Mouse (Mus musculus): ENCODE data around the gene Acot7. TPM values are rescaled to one million over a fixed set of nuclear protein-coding genes. Genes with fewer than 3 reads are reported as not detected.

The Acot7 gene
- polyA plus RNA-seq, 1 experiment from 2014 or later: 71.7 TPM

- Histone ChIP-seq H3K36me3 (no peaks in the 10 kb centered on the region), H3K9ac (no peak overlapping the region), H3K9me3 (replicated peaks) (no peaks in the 10 kb centered on the region), H3K27ac (peak overlapping the region; percentile 90), H3K4me2 (no peak overlapping the region), H3K4me3 (replicated peaks) (no peak overlapping the region), H3K27me3 (peaks cover 16% of the 10 kb centered on the region), H3K4me1 (peaks cover 56% of the 10 kb centered on the region)
- 23% methylated on average over 9 of the region's 9 CpGs for WGBS
- ATAC-seq (replicated peaks; ENCODE audit: low FRiP score): 0 out of 2 replicates have a peak, but pooled peaks have one; percentile 9
These were observed 94.6 kb downstream of the Acot7 start for GRCm38 (mm10) chr4:152272449-152273049.

- no peak for ATAC-seq (replicated peaks; ENCODE audit: low FRiP score)
- no peaks in the 10 kb centered on the region for H3K36me3 ChIP-seq
- H3K9ac ChIP-seq: no peak overlapping the region
- H3K27ac ChIP-seq: peak overlapping the region; percentile 90
- H3K4me1 ChIP-seq: peaks cover 53% of the 10 kb centered on the region
- peak overlapping the region; percentile 99 for H3K4me2 ChIP-seq
- H3K9me3 ChIP-seq (replicated peaks): no peaks in the 10 kb centered on the region
- whole genome bisulfite sequencing: 19% methylated on average over 3 of the region's 3 CpGs
- peaks cover 16% of the 10 kb centered on the region for H3K27me3 ChIP-seq
- peak overlapping the region; percentile 71; the same call in 1 of the 2 replicates for H3K4me3 ChIP-seq (replicated peaks)
These were observed 95.3 kb downstream of the Acot7 start for GRCm38 (mm10) chr4:152273191-152273590.

DNA sequence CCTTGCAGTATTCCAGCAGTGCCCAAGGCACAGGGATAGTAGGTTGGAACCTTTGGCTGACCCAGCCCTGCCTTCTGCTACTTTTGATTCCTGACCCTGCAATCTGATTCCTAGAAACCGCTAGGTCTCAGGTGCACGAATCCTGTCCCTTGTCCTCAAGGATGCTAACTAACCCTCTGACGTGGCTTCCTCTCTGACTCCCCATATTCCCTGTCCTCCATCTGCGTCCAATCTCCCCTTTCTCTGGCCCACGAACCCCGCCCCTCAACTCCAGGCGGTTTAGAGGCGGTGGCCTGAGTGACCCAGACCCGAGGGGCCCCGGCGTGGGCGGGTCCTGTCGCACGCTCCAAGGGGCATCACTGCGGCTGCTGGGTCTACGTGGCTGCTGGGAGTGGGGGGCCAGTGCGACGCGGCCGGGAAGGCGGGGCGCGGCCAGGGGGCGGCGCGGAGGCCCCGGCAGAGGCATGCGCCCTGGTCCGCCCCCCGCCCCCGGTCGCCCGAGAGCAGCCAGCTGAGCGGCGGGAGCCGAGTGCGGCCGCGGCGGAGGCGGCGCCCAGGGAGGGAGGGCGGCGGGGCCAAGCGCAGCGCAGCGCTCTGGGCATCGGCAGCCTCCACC is 95.8 kb downstream of the Acot7 start, which contains the start of gene Gpr153:
Gene Gpr153, plus strand, starts transcription at position 612 of the 616 bp plus-strand sequence.
- Histone ChIP-seq H3K4me1 (peaks cover 53% of the 10 kb centered on the region), H3K4me3 (replicated peaks) (peak within 1 kb of the TSS; percentile 71), H3K9me3 (replicated peaks) (no peaks in the 10 kb centered on the region), H3K36me3 (no peaks in the 10 kb centered on the region), H3K27me3 (peaks cover 16% of the 10 kb centered on the region), H3K9ac (peak within 1 kb of the TSS; percentile 68), H3K4me2 (peak within 1 kb of the TSS; percentile 99), H3K27ac (peak within 1 kb of the TSS; percentile 90)
- WGBS: under 1% methylated on average over 48 of the region's 48 CpGs
- ATAC-seq (replicated peaks; ENCODE audit: low FRiP score): peak; percentile 79

GRCm38 (mm10) chr4:152274681-152275131 is 96.8 kb downstream of the Acot7 start:
- H3K4me3 ChIP-seq (replicated peaks): peak overlapping the region; percentile 71
- peak overlapping the region; percentile 68 for H3K9ac ChIP-seq
- peak overlapping the region; percentile 99 for H3K4me2 ChIP-seq
- no peaks in the 10 kb centered on the region for H3K9me3 ChIP-seq (replicated peaks)
- H3K27ac ChIP-seq: peak overlapping the region; percentile 90
- H3K27me3 ChIP-seq: peaks cover 20% of the 10 kb centered on the region
- 0 out of 2 replicates have a peak, but pooled peaks cover 1% of the 10 kb centered on the region for H3K36me3 ChIP-seq
- WGBS: 3% methylated on average over 20 of the region's 20 CpGs
- ATAC-seq (replicated peaks; ENCODE audit: low FRiP score): peak; percentile 34; the same call in 1 of the 2 replicates
- peaks cover 53% of the 10 kb centered on the region for H3K4me1 ChIP-seq

DNA sequence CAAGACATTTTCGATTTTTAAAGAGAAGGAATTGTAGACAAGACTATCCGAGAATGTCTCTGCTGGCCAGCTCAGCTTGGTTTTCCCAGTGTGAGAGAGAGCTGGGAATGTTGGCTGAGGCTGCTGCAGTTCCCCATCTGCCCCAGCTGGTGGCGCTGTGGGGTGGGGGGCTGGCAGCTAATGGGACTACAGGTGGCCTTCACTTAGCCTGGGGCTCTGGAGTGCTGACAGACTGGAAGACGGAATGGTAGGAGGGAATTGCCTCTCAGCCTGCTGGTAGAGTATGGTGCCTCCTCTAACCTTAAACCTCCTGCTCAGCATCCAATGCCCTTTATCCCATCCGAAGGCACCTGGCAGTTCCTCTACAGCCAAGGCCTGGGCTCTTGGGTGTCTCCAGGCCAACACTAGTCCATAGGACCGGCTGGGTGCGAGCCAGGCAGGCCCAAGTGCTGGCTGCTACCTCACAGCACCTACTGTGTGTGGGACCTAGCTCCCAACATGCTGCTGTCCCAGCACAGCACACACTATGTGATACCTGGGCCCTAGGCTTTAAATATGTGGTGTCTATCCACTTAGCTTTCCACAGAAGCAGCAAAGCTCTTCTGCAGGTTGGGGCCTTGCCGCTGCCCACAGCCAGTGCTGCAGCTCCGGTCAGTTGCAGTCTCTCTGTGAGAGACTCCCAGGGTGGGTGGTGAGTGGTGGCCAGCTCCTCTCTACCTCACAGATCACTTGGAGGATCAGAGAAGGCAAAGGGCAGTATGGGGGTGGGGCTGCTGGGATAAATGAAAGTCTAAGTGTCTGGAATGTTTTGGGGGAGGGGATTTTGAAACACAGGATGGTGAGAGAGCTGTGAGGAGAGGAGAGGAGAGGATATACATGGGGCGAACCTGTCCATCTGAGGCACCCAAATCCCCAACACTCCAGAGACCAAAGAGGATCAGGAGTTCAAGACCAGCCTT is 98.7 kb downstream of the Acot7 start:
- WGBS: 53% methylated on average over 10 of the region's 10 CpGs
- H3K27ac ChIP-seq: no peak overlapping the region
- ATAC-seq (replicated peaks; ENCODE audit: low FRiP score): no peak
- H3K36me3 ChIP-seq: peaks cover 13% of the 10 kb centered on the region; the same call in 1 of the 2 replicates
- H3K27me3 ChIP-seq: peaks cover 40% of the 10 kb centered on the region
- H3K9me3 ChIP-seq (replicated peaks): no peaks in the 10 kb centered on the region
- H3K4me1 ChIP-seq: peaks cover 47% of the 10 kb centered on the region
- H3K4me2 ChIP-seq: no peak overlapping the region
- no peak overlapping the region for H3K4me3 ChIP-seq (replicated peaks)
- H3K9ac ChIP-seq: no peak overlapping the region

DNA sequence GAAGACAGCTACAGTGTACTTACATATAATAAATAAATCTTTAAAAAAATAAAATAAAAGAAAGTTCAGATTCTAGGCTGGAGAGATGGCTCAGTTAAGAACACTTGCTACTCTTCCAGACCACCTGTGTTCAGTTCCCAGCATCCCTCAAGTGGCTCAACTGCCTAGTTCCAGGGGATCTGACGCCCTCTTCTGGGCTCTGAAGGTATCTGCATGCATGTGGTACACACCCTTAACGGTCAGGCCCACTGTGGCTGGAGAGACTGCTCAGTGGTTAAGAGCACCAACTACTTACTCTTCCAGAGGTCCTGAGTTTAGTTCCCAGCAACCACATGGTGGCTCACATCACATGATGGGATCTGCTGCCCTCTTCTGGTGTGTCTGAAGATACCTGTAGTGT is 100.0 kb downstream of the Acot7 start:
- 72% methylated on average over 2 of the region's 2 CpGs for WGBS

DNA sequence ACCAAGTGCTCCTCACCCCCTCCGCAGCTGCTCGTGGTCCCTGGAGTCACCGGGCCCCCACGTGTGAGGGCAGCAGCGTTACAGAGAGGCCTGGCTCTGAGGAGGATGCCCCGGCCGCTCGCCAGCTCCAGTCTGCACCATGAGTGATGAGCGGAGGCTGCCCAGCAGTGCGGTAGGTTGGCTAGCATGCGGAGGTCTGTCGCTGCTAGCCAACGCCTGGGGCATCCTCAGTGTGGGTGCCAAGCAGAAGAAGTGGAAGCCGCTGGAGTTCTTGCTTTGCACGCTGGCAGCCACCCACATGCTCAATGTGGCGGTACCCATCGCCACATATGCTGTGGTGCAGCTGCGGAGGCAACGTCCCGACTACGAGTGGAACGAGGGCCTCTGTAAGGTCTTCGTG is 101.1 kb downstream of the Acot7 start:
- Histone ChIP-seq H3K27me3 (peaks cover 63% of the 10 kb centered on the region), H3K36me3 (peaks cover 13% of the 10 kb centered on the region; the same call in 1 of the 2 replicates), H3K9ac (no peak overlapping the region), H3K9me3 (replicated peaks) (no peaks in the 10 kb centered on the region), H3K4me3 (replicated peaks) (no peak overlapping the region), H3K4me2 (no peak overlapping the region), H3K27ac (no peak overlapping the region), H3K4me1 (peaks cover 38% of the 10 kb centered on the region)
- 86% methylated on average over 23 of the region's 23 CpGs for WGBS
- ATAC-seq (replicated peaks; ENCODE audit: low FRiP score): no peak

More for the DNA sequence above, 100.0 kb downstream of the Acot7 start:
- no peak for ATAC-seq (replicated peaks; ENCODE audit: low FRiP score)
- H3K4me3 ChIP-seq (replicated peaks): no peak overlapping the region
- peaks cover 41% of the 10 kb centered on the region for H3K4me1 ChIP-seq
- peaks cover 13% of the 10 kb centered on the region; the same call in 1 of the 2 replicates for H3K36me3 ChIP-seq
- no peak overlapping the region for H3K27ac ChIP-seq
- no peaks in the 10 kb centered on the region for H3K9me3 ChIP-seq (replicated peaks)
- H3K27me3 ChIP-seq: peaks cover 52% of the 10 kb centered on the region
- no peak overlapping the region for H3K4me2 ChIP-seq
- H3K9ac ChIP-seq: no peak overlapping the region

GRCm38 (mm10) chr4:152281601-152282000 is 103.7 kb downstream of the Acot7 start:
- peaks cover 13% of the 10 kb centered on the region; the same call in 1 of the 2 replicates for H3K36me3 ChIP-seq
- WGBS: 54% methylated on average over 15 of the region's 15 CpGs
- H3K4me3 ChIP-seq (replicated peaks): no peak overlapping the region
- peaks cover 75% of the 10 kb centered on the region for H3K27me3 ChIP-seq
- peaks cover 25% of the 10 kb centered on the region for H3K4me1 ChIP-seq
- H3K9me3 ChIP-seq (replicated peaks): no peaks in the 10 kb centered on the region
- H3K4me2 ChIP-seq: no peak overlapping the region
- H3K27ac ChIP-seq: no peak overlapping the region
- no peak for ATAC-seq (replicated peaks; ENCODE audit: low FRiP score)
- no peak overlapping the region for H3K9ac ChIP-seq

DNA sequence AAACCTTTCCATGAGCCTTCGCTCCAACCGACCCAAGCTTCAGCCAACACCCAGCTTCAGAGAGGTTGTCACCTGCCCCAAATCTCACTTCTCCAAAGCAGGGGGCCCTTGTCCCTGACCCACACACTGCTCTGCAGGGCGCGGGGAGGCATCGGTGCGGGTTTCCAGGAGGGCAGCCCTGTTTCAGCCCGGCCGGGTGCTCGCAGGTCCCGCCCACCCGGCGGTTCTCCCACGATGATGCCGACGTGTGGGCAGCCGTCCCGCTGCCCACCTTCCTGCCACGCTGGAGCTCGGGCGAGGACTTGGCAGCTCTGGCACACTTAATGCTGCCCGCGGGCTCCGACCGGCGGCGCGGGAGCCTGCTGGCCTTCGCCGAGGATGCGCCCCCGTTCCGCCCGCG is 104.8 kb downstream of the Acot7 start:
- peak overlapping the region; percentile 70 for H3K4me2 ChIP-seq
- H3K9me3 ChIP-seq (replicated peaks): no peaks in the 10 kb centered on the region
- H3K4me3 ChIP-seq (replicated peaks): peak overlapping the region; percentile 41
- peaks cover 84% of the 10 kb centered on the region for H3K27me3 ChIP-seq
- no peak for ATAC-seq (replicated peaks; ENCODE audit: low FRiP score)
- peaks cover 27% of the 10 kb centered on the region for H3K4me1 ChIP-seq
- H3K9ac ChIP-seq: 0 out of 2 replicates have a peak overlapping the region, but pooled peaks have one; percentile 21
- H3K27ac ChIP-seq: no peak overlapping the region
- 14% methylated on average over 33 of the region's 34 CpGs for WGBS
- H3K36me3 ChIP-seq: peaks cover 13% of the 10 kb centered on the region; the same call in 1 of the 2 replicates

- WGBS: 6% methylated on average over 67 of the region's 70 CpGs
- Histone ChIP-seq H3K9ac (peak overlapping the region; percentile 21; the same call in 1 of the 2 replicates), H3K4me1 (peaks cover 27% of the 10 kb centered on the region), H3K27ac (no peak overlapping the region), H3K4me2 (peak overlapping the region; percentile 70), H3K36me3 (peaks cover 13% of the 10 kb centered on the region; the same call in 1 of the 2 replicates), H3K9me3 (replicated peaks) (no peaks in the 10 kb centered on the region), H3K4me3 (replicated peaks) (peak overlapping the region; percentile 41), H3K27me3 (peaks cover 90% of the 10 kb centered on the region)
- peak; percentile 73 for ATAC-seq (replicated peaks; ENCODE audit: low FRiP score)
These were observed 105.4 kb downstream of the Acot7 start for GRCm38 (mm10) chr4:152283186-152283950.

GRCm38 (mm10) chr4:152285505-152285904 is 107.6 kb downstream of the Acot7 start:
- Histone ChIP-seq H3K9ac (no peak overlapping the region), H3K9me3 (replicated peaks) (no peaks in the 10 kb centered on the region), H3K36me3 (peaks cover 4% of the 10 kb centered on the region; the same call in 1 of the 2 replicates), H3K4me3 (replicated peaks) (no peak overlapping the region), H3K27ac (no peak overlapping the region), H3K4me2 (no peak overlapping the region), H3K27me3 (peaks cover 94% of the 10 kb centered on the region), H3K4me1 (peaks cover 33% of the 10 kb centered on the region)
- no peak for ATAC-seq (replicated peaks; ENCODE audit: low FRiP score)
- WGBS: 6% methylated on average over 10 of the region's 10 CpGs
